Mouse (Mus musculus): Measurements from ENCODE around the gene Brdt.

DNA sequence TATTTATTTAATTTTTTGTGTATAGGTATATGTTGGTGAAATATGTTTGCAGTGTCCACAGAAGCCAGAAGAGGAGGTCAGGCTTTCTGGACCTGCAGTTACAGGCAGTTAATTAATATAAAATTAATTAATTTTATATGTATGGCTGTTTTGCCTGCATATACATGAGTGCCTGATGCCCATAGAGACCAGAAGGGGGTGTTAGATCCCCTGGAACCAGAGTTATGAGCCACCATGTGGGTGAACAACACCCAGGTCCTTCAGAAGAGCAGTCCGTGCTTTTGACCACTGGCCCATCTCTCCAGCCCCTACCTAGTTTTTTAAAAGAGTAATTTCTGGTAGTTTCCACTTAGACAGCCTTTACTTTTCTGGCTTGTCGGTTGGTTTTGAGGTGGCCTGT is 81.3 kb downstream of the Brdt start:
- TF ChIP-seq EP300 (IDR thresholded peaks at IDR 0.05; ENCODE audit: low read depth) (no peak), CTCF (IDR thresholded peaks at IDR 0.05; ENCODE audit: low read depth) (no peak)

All from heart, postnatal 0 days (tissue).